Mouse (Mus musculus) erythroblast, adult 5-6 weeks (primary cell): ENCODE data around the gene Slc24a4. TPM values are rescaled to one million over a fixed set of nuclear protein-coding genes. Genes with fewer than 3 reads are reported as not detected.

Experiments used
- ATAC-seq: replicated peaks from 2 replicates; pipeline ENCODE4 v1.8.0; 2016; ENCODE audit warnings: moderate number of reproducible peaks, mild to moderate bottlenecking, moderate TSS enrichment, inconsistent platforms; ENCODE audit not compliant: poor library complexity, low FRiP score, severe bottlenecking
- total RNA-seq, 2 experiments: library from RNA; stranded (forward) in 1 of 2; stranded (reverse) in 1 of 2; fragments of 150-400 nt in 1 of 2; fragments of 200-764, 138-1000 nt in 1 of 2; gene quantifications; 2 replicates each; pipeline versions ENCODE4 v1.2.3 to v1.2.4; 2015 to 2017; ENCODE audit warnings: low replicate concordance in 2 of 2

Slc24a4 gene
- total RNA-seq (2015; ENCODE audit: low replicate concordance) (not detected in 2 replicates), total RNA-seq (2017; ENCODE audit: low replicate concordance) (not detected in 2 replicates)

DNA sequence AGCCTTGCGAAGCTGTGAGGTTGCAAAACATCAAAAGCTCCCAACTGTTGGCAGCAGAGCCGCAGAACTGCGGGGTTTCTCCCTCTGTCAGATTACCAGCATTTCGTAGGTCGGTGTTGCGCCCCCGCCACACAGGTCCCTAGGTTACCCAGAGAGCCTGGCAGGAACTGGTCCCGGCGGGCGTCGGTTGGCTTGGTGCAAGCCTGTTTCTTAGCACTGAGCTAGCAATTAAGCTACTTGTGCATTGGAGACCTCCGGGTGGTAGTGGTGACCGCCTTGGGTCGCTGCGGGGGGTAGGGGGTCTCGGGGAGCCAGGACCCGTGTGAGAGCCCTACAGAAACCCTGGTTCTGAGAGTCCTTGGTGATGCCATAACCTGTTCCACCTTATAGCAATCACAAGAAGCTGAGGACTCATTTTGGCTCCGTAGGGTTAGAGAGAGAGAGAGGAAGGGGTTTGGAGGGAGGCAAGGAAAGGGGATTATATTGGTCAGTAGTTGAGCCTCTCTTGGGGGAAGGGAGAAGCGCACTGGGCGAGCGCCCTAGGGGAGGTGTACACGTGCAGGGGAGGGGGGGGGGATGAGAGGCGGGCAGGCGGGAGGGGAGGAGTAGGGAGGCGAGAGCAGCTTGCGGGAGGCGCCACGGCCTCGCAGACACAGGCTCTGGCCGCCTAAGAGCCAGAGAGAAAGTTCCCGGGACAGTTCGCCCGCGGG is at the start of gene Slc24a4:
Gene Slc24a4 (plus strand): TSS at position 653 of the 710 bp plus-strand sequence.
- no peak for ATAC-seq

DNA sequence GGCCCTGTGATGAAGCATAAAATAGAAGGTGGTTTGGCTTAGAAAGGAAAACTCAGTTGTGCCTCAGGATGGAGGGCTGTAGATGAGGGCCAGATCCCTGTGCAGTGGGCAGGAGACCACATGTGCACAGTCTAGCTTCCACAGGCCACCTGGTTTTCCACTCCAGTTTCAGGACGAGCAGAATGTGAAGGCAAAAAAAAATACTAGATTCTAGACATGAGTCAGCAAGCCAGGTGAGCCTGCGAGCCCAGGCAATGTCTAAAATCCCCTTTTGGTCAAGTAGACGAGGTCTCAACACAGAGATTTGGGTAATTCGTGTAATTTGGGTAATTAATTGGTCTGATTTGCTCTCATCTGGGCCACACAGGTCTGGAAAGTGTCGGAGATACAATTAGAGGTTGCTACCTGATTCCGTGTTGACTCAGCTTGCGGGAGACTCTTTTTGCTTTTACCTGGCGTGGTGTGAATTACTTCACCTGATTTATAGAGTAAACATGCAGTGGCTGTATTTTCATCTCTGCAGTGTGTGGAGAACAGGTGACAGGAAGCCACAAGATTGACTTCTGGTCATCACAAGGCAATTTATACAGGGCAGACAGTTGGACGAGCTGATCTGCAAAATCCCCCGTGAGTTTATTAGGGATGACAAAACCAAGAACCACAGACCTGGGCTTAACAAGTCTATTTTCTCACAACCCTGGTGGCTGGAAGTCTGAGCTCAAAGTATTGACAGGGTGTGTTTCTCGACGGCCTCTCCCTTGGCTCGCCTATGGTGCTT is 45.7 kb upstream of the Slc24a4 start:
- ATAC-seq = no peak

GRCm38 (mm10) chr12:102090535-102090934 is 38.0 kb upstream of the Slc24a4 start:
- no peak for ATAC-seq

- ATAC-seq = no peak
Observed at GRCm38 (mm10) chr12:102092342-102093094, 36.0 kb upstream of the Slc24a4 start.

GRCm38 (mm10) chr12:102105990-102106389 is 22.5 kb upstream of the Slc24a4 start:
- no peak for ATAC-seq

DNA sequence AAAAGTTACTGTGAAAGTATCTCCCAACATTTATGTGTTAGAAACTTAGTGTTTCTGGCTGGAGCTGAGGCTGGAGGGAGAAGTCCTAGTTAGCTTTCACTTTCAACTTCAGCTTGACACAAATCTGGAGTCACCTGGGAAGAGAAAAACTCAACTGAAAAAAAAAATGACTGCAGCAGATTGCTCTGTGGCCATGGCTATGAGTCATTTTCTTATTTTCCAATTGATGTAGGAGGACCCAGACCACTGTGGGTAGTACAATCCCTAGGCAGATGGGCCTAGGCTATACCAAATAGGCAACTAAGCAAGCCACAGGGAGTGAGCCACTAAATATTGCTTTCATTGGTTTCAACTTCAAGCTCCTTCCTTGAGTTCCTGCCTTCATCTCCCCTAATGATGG is 19.7 kb upstream of the Slc24a4 start:
- ATAC-seq = no peak

GRCm38 (mm10) chr12:102112491-102112890 is 16.0 kb upstream of the Slc24a4 start:
- ATAC-seq = no peak

DNA sequence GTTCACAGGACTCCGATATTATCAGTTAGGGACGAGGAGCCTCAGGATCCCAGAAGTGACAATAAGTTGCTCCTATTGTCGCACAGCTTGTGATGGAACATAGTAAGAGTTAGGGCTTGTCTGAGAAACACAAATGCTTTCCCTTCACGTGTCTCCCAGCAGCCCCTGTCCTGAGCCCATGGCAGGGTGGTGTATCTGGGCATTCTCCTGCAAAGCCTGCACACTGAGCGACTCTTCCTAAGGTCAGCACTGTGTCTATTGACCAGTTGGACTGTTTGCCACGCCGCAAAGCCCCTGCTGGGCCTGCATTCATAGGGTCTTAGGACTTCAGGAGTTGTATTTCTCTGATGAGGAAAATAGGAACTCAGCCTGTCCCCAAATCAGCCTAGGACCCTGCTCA is 15.6 kb upstream of the Slc24a4 start:
- ATAC-seq = no peak

- no peak for ATAC-seq
Observed at GRCm38 (mm10) chr12:102113391-102113790, 15.1 kb upstream of the Slc24a4 start.

- ATAC-seq = no peak
Observed at GRCm38 (mm10) chr12:102116580-102116979, 12.0 kb upstream of the Slc24a4 start.

DNA sequence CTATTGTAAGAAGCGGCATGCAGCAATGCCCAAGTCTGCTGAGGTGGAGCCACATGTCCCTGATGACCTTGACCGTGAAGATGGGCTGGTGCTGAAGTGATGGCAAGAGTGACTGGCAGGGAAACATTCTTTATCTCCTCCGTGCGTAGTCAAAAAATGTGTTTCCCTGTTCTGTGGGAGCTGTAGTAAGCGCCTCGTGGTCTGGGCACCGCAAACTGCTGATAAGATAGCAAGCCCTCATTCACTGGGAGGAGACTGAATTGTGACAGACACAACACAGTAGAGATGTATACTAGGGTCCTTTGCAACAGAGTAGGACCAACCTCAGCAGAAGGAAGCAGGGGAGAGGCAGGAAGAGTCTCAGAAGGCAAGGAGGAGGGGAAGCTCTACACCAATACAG is 10.5 kb upstream of the Slc24a4 start:
- no peak for ATAC-seq

- no peak for ATAC-seq
Observed at GRCm38 (mm10) chr12:102127601-102128000, 932 bp upstream of the Slc24a4 start.

GRCm38 (mm10) chr12:102128791-102129507 is 416 bp downstream of the Slc24a4 start:
- no peak for ATAC-seq

DNA sequence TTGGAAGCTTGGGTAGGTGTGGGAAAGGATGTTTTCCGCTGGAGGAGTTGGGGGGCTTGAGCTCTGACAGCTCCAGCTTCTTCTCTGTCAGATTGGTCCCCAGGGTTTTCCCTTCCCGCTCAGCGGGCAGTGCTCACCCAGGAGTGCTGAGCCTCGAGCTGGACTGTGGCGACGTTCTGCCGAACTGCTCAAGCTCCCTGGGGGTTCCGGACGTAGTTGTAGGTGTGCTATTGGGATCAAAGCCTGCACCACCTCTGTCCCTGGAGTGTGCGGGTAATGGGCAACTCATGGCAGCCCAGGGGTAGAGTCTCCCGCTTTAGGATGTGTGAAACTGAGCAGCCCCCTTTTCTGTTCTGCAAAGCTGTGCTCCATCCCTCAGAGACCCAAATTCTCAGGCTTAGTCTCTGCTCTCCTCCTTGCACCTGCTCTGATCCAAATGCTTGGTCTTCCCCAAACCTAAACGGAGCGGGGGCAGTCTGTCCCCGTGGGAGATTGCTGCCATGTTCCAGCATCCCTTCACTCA is 1.0 kb downstream of the Slc24a4 start:
- ATAC-seq = no peak

DNA sequence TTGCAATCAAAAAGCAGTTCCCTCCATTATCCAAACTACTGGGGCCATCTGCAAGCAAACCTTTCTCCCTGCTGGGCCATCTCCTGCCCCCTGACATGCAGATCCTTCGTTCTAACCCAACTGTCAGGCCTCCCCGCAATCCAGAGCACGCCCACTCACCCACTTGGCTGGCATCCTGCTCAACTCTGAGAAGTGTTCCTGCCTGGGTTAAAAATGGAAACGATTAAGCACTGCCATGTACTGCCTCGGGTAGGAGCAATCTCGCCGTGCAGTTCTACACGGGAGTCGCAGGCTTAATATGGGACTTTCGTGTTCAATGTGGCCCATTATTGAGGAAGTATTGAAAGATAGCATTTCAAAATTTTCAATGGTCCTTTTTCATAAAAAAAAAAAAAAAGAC is 11.2 kb downstream of the Slc24a4 start:
- no peak for ATAC-seq

GRCm38 (mm10) chr12:102141330-102141729 is 12.8 kb downstream of the Slc24a4 start:
- no peak for ATAC-seq

- ATAC-seq = no peak
Observed at GRCm38 (mm10) chr12:102147678-102148077, 19.1 kb downstream of the Slc24a4 start.

GRCm38 (mm10) chr12:102148746-102149145 is 20.2 kb downstream of the Slc24a4 start:
- no peak for ATAC-seq

DNA sequence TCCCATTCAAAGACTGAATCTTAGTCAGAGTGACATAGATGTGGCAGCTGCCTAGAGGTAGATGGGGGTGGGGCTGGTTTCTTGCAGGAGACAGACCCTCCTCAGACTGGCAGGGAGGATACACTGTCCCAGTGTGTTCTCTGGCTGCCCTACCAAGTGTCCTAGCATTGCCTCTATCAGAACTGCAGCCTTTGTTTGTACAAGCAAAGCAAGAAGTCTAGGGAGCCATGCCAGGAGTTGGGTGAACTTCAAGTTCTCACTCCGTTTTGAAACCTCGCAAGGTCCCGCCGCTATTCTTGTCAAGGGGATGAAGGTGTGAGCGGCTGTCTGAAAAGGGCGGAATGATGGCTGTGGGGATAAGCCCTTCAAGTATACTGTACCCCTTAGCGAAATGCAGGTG is 22.7 kb downstream of the Slc24a4 start:
- ATAC-seq = no peak

GRCm38 (mm10) chr12:102153796-102154195 is 25.3 kb downstream of the Slc24a4 start:
- no peak for ATAC-seq
